Mouse (Mus musculus): ENCODE results near the gene Snrnp200.
"Not testable (repeated sequence)": the region's sequence is repeated elsewhere in the genome, so short reads cannot be mapped to it uniquely, and the experiment has no call there.

- TF ChIP-seq CTCF (IDR thresholded peaks at IDR 0.05; ENCODE audit: extremely low read depth, insufficient read depth, insufficient read length, insufficient replicate concordance); POLR2A (IDR thresholded peaks at IDR 0.05; ENCODE audit: low read depth, low read length): not testable (repeated sequence)
Observed at GRCm38 (mm10) chr2:127272049-127272448, 63.9 kb downstream of the Snrnp200 start.

Measured in spleen, adult 2 months (tissue).